Mouse (Mus musculus) spleen, adult 2 months (tissue): ENCODE results near the gene Cxcl13.

Experiments used
- CTCF ChIP-seq: fragments of 200-500 bp; IDR thresholded peaks from 2 replicates; pipeline ENCODE4 v1.5.1; 2011; ENCODE audit warnings: mild to moderate bottlenecking, inconsistent platforms; ENCODE audit not compliant: insufficient read depth, insufficient read length, insufficient replicate concordance; ENCODE audit errors: extremely low read depth
- POLR2A ChIP-seq: fragments of 200-500 bp; IDR thresholded peaks from 2 replicates; pipeline ENCODE4 v1.6.1; 2011; ENCODE audit warnings: low read depth, low read length, inconsistent platforms

DNA sequence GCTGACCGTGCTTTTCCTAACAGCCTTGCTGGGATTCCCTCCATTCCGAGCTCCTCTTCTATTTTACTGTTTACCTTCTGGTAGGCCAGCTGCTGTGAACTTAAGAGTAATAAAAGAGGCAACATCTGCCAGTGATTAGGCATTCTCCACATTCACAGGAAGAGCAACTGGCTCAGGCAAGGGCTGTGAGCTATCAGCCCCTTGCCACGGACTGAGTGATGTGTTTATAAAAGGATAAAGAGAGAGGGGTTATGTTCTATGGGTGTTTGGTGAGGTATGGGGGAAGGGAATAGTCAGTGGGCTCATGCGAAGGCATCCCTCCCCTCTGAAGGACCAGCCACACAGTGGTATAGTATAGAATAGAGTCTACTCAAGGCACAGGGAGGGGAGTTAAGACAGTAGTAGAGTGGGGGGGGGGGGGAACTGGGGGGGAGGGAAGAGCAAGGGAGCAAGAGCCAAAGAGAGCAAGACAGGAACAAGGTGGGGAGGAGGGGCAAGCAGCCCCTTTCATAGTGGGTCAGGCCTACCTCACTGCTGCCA lies 16.0 kb upstream of the Cxcl13 start:
- TF ChIP-seq CTCF (no peak), POLR2A (no peak)
